Mouse (Mus musculus) liver, adult 2 months (tissue): ENCODE results near the gene Hras.

ENCODE experiments used
- CTCF ChIP-seq: fragments of 200-500 bp; IDR thresholded peaks from 2 replicates; pipeline ENCODE4 v1.5.1; 2011; ENCODE audit warnings: low read depth, low read length, control low read depth
- POLR2A ChIP-seq: fragments of 200-500 bp; IDR thresholded peaks from 2 replicates; pipeline ENCODE4 v1.6.1; 2011; ENCODE audit warnings: low read length, control low read depth; ENCODE audit not compliant: insufficient read depth; ENCODE audit errors: extremely low read depth

DNA sequence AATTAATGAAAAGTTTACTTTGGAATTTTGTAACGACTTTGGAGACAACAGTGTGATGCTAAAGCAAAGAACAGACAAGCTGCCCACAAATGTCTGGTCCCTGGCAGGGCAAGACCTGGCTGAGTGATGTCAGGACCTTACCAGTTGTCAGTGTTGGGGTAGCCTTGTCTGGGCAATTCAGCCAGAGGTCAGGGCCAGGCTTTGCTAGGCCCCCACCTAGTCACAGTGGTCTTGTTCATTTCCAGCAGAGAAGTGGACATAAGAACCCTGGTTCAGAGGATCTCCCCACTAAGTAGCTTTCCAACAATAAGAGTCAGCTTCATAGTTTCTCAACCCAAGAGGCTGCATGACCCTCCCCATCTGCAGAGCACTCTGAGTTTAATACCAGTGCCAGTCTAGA is 26.6 kb upstream of the Hras start:
- TF ChIP-seq POLR2A: no peak
- no peak for TF ChIP-seq CTCF
